Mouse (Mus musculus) lung, postnatal 0 days (tissue): ENCODE measurements around the gene Tagln2. TPM values are rescaled to one million over a fixed set of nuclear protein-coding genes. Genes with fewer than 3 reads are reported as not detected.
A peak's percentile ranks its signal among the peaks of the same experiment; 100 is the strongest.

Experiments used
- ATAC-seq: fragments of 200-750 bp; cut with Nextera tagmentation; 2 replicates; pipeline ENCODE4 v1.8.0; 2017; ENCODE audit warnings: moderate library complexity
- DNase-seq: peaks from one replicate; pipeline ENCODE4 v3.0.0-alpha.2; 2016; ENCODE audit warnings: low spot score
- H3K27ac ChIP-seq: fragments of 300-500 bp; sonication (generic); 2 replicates; pipeline ENCODE4 v1.5.1; 2014; ENCODE audit warnings: antibody characterized with exemption, mild to moderate bottlenecking, low read length, mixed read lengths
- H3K27me3 ChIP-seq: fragments of 300-500 bp; sonication (generic); replicated peaks from 2 replicates; pipeline ENCODE4 v1.6.1; 2014; ENCODE audit warnings: low read length, mixed read lengths; ENCODE audit not compliant: insufficient read depth
- H3K36me3 ChIP-seq: fragments of 300-500 bp; sonication (generic); 2 replicates; pipeline ENCODE4 v1.6.1; 2014; ENCODE audit warnings: low read length, mixed read lengths; ENCODE audit not compliant: insufficient read depth
- H3K4me1 ChIP-seq: fragments of 300-500 bp; sonication (generic); 2 replicates; pipeline ENCODE4 v1.6.1; 2014; ENCODE audit warnings: antibody characterized with exemption, low read depth, low read length, mixed read lengths; ENCODE audit not compliant: insufficient read depth
- H3K4me2 ChIP-seq: fragments of 300-500 bp; sonication (generic); replicated peaks from 2 replicates; pipeline ENCODE4 v1.6.1; 2014; ENCODE audit warnings: low read depth, mild to moderate bottlenecking, low read length, moderate library complexity, mixed read lengths
- H3K4me3 ChIP-seq: fragments of 300-500 bp; sonication (generic); 2 replicates; pipeline ENCODE4 v1.5.1; 2014; ENCODE audit warnings: low read depth, low read length
- H3K9ac ChIP-seq: fragments of 300-500 bp; sonication (generic); replicated peaks from 2 replicates; pipeline ENCODE4 v1.6.1; 2014; ENCODE audit warnings: low read depth, mild to moderate bottlenecking
- H3K9me3 ChIP-seq: fragments of 300-500 bp; sonication (generic); 2 replicates; pipeline ENCODE4 v1.6.1; 2016; ENCODE audit warnings: low read length, mixed read lengths
- CTCF ChIP-seq: IDR thresholded peaks from 2 replicates; pipeline ENCODE4 v1.5.1; 2016; ENCODE audit warnings: antibody characterized with exemption, mild to moderate bottlenecking
- EP300 ChIP-seq: IDR thresholded peaks from 2 replicates; pipeline ENCODE4 v1.6.1; 2016; ENCODE audit warnings: antibody characterized with exemption, mild to moderate bottlenecking, control low read depth
- WGBS: fragments of 180-500 bp; shearing (Covaris S2); extraction: QIAGEN DNeasy Blood & Tissue Kit; methylation state at CpG from one replicate; pipeline ENCODE4 v1.1.7; 2014; 5-methylcytosine and 5-hydroxymethylcytosine counted together
- polyA plus RNA-seq: library from polyadenylated mRNA; unstranded; fragments of >200 nt; fragmentation: Nextera tagmentation; extraction: Ambion mirVana; gene quantifications from 2 replicates; pipeline ENCODE4 v1.2.1, GENCODE M21; 2015

Gene Tagln2
- polyA plus RNA-seq, 1 experiment from 2014 or later, result 823 TPM

- Histone ChIP-seq H3K9me3 (peaks cover 5% of the 10 kb centered on the region; the same call in 1 of the 2 replicates), H3K27me3 (no peaks in the 10 kb centered on the region), H3K4me3 (no peak overlapping the region), H3K36me3 (no peaks in the 10 kb centered on the region), H3K9ac (no peak overlapping the region), H3K4me2 (no peak overlapping the region), H3K27ac (no peak overlapping the region), H3K4me1 (peaks cover 18% of the 10 kb centered on the region)
- WGBS, result 59% methylated on average over 6 of the region's 6 CpGs
- TF ChIP-seq CTCF (no peak), EP300 (no peak)
- DNase-seq (no peak), ATAC-seq (no peak)
Measured at GRCm38 (mm10) chr1:172519644-172520043, 19.8 kb downstream of the Tagln2 start.

- TF ChIP-seq CTCF (no peak), EP300 (no peak; the same call in 1 of the 2 replicates)
- peak; percentile 78 for ATAC-seq
- Histone ChIP-seq H3K36me3 (no peaks in the 10 kb centered on the region), H3K4me3 (peak within 1 kb of the TSS; percentile 29; the same call in 1 of the 2 replicates), H3K9ac (no peak within 1 kb of the TSS), H3K4me1 (peaks cover 29% of the 10 kb centered on the region), H3K4me2 (peak within 1 kb of the TSS; percentile 57), H3K27ac (peak within 1 kb of the TSS; percentile 55), H3K27me3 (no peaks in the 10 kb centered on the region), H3K9me3 (peaks cover 5% of the 10 kb centered on the region; the same call in 1 of the 2 replicates)
- peak; percentile 97 for DNase-seq
- WGBS, result 3% methylated on average over 28 of the region's 28 CpGs
Measured at GRCm38 (mm10) chr1:172520576-172521440, 21.0 kb downstream of the Tagln2 start, which contains the start of gene Cfap45. Gene Cfap45 (plus strand): TSS chr1:172520801.

- no peaks in the 10 kb centered on the region for H3K36me3 ChIP-seq
- peaks cover 2% of the 10 kb centered on the region; the same call in 1 of the 2 replicates for H3K9me3 ChIP-seq
- H3K9ac ChIP-seq, result no peak overlapping the region
- ATAC-seq, result no peak
- no peak overlapping the region for H3K4me2 ChIP-seq
- peak; percentile 42 for DNase-seq
- WGBS, result 45% methylated on average over 7 of the region's 7 CpGs
- no peak overlapping the region for H3K4me3 ChIP-seq
- no peak overlapping the region for H3K27ac ChIP-seq
- no peaks in the 10 kb centered on the region for H3K27me3 ChIP-seq
- no peak for TF ChIP-seq CTCF
- no peak for TF ChIP-seq EP300
- peaks cover 35% of the 10 kb centered on the region for H3K4me1 ChIP-seq
Measured at GRCm38 (mm10) chr1:172522524-172522923, 22.7 kb downstream of the Tagln2 start.

- Histone ChIP-seq H3K36me3 (no peaks in the 10 kb centered on the region), H3K9me3 (no peaks in the 10 kb centered on the region), H3K27me3 (no peaks in the 10 kb centered on the region), H3K4me3 (no peak overlapping the region), H3K4me1 (peaks cover 35% of the 10 kb centered on the region), H3K4me2 (no peak overlapping the region), H3K27ac (no peak overlapping the region; the same call in 1 of the 2 replicates), H3K9ac (no peak overlapping the region)
- WGBS, result 31% methylated on average over 12 of the region's 12 CpGs
- peak; percentile 36 for ATAC-seq
- DNase-seq, result peak; percentile 78
- TF ChIP-seq EP300 (peak; percentile 80), CTCF (no peak)
Measured at GRCm38 (mm10) chr1:172523699-172524101, 23.9 kb downstream of the Tagln2 start.

- Histone ChIP-seq H3K9me3 (no peaks in the 10 kb centered on the region), H3K36me3 (no peaks in the 10 kb centered on the region), H3K27me3 (no peaks in the 10 kb centered on the region), H3K4me1 (peaks cover 32% of the 10 kb centered on the region), H3K27ac (peak overlapping the region; percentile 86), H3K9ac (no peak overlapping the region), H3K4me2 (peak overlapping the region; percentile 30), H3K4me3 (0 out of 2 replicates have a peak overlapping the region, but pooled peaks have one; percentile 2)
- ATAC-seq (peak; percentile 63), DNase-seq (peak; percentile 93)
- TF ChIP-seq EP300 (peak; percentile 91), CTCF (peak; percentile 66)
- WGBS, result 15% methylated on average over 15 of the region's 15 CpGs
Measured at GRCm38 (mm10) chr1:172525027-172525764, 25.3 kb downstream of the Tagln2 start.

GRCm38 (mm10) chr1:172525971-172526370, 26.1 kb downstream of the Tagln2 start:
- DNase-seq (peak; percentile 30), ATAC-seq (no peak)
- Histone ChIP-seq H3K4me2 (peak overlapping the region; percentile 31), H3K4me3 (no peak overlapping the region), H3K27ac (peak overlapping the region; percentile 86), H3K9ac (no peak overlapping the region), H3K9me3 (no peaks in the 10 kb centered on the region), H3K36me3 (no peaks in the 10 kb centered on the region), H3K27me3 (no peaks in the 10 kb centered on the region), H3K4me1 (peaks cover 29% of the 10 kb centered on the region)
- TF ChIP-seq CTCF, result no peak
- TF ChIP-seq EP300, result no peak
- 32% methylated on average over 7 of the region's 7 CpGs for WGBS
